Mouse (Mus musculus): Measurements from ENCODE around the gene Gal3st4. TPM values are rescaled to one million over a fixed set of nuclear protein-coding genes. Genes with fewer than 3 reads are reported as not detected.

The Gal3st4 gene
- total RNA-seq, 1 experiment from 2014 or later: not detected

Other genes with a start within 250 kb of the Gal3st4 start
- not detected in 2 replicates for gene Smok3c, start 219.6 kb downstream of the Gal3st4 start, total RNA-seq (2021)
- 40.4 and 47.5 TPM in 2 replicates for gene Zkscan1, start 187.8 kb downstream of the Gal3st4 start, total RNA-seq (2021)
- gene Zscan21, start 155.9 kb downstream of the Gal3st4 start, total RNA-seq (2021): 18.9 and 19.8 TPM in 2 replicates
- gene Zfp113, start 117.1 kb downstream of the Gal3st4 start, total RNA-seq (2021): 11.4 and 14.1 TPM in 2 replicates
- 136 and 140 TPM in 2 replicates for gene Cops6, start 111.8 kb downstream of the Gal3st4 start, total RNA-seq (2021)
- gene Ap4m1, start 100.8 kb downstream of the Gal3st4 start, total RNA-seq (2021): 19.1 and 25.8 TPM in 2 replicates
- gene Mcm7, start 100.4 kb downstream of the Gal3st4 start, total RNA-seq (2021): 46.7 and 48.8 TPM in 2 replicates
- 42.9 and 46.0 TPM in 2 replicates for gene Taf6, start 85.4 kb downstream of the Gal3st4 start, total RNA-seq (2021)
- 21.6 and 25.5 TPM in 2 replicates for gene Cnpy4, start 85.4 kb downstream of the Gal3st4 start, total RNA-seq (2021)
- gene Mblac1, start 78.5 kb downstream of the Gal3st4 start, total RNA-seq (2021): 9.4 and 12.1 TPM in 2 replicates
- gene Nxpe5, start 46.9 kb downstream of the Gal3st4 start, total RNA-seq (2021): 0.30 TPM in 1 of 2 replicates, not detected in the other
- gene Lamtor4, start 17.4 kb downstream of the Gal3st4 start, total RNA-seq (2021): 79.7 and 96.6 TPM in 2 replicates
- 31.6 and 38.4 TPM in 2 replicates for gene BC037034, start 8.8 kb downstream of the Gal3st4 start, total RNA-seq (2021)
- gene Gm43720, start 7.1 kb upstream of the Gal3st4 start, total RNA-seq (2021): not detected in 2 replicates
- 0.81 and 0.91 TPM in 2 replicates for gene Gpc2, start 7.2 kb upstream of the Gal3st4 start, total RNA-seq (2021)
- gene Stag3, start 7.4 kb upstream of the Gal3st4 start, total RNA-seq (2021): not detected in 2 replicates
- not detected in 2 replicates for gene Pvrig, start 69.1 kb upstream of the Gal3st4 start, total RNA-seq (2021)
- gene Zfp157, start 168.6 kb upstream of the Gal3st4 start, total RNA-seq (2021): 6.4 and 9.1 TPM in 2 replicates

All from adrenal gland, postnatal 25 days (tissue).